Mouse (Mus musculus) layer of hippocampus, postnatal 25 days (tissue): ENCODE measurements around the gene Rint1. TPM values are rescaled to one million over a fixed set of nuclear protein-coding genes. Genes with fewer than 3 reads are reported as not detected.

Source experiments
- DNase-seq, 2 experiments: peaks; one replicate each; pipeline ENCODE4 v3.0.0; 2022; ENCODE audit warnings: mixed read lengths in 2 of 2, low spot score in 1 of 2; ENCODE audit errors: extremely low spot score in 1 of 2
- total RNA-seq, 2 experiments: library from RNA; stranded (reverse); gene quantifications; 2 replicates each; pipeline ENCODE4 v1.2.3; 2021

The Rint1 gene
- total RNA-seq, 2 experiments from 2014 or later: 21.7 to 25.3 TPM

DNA sequence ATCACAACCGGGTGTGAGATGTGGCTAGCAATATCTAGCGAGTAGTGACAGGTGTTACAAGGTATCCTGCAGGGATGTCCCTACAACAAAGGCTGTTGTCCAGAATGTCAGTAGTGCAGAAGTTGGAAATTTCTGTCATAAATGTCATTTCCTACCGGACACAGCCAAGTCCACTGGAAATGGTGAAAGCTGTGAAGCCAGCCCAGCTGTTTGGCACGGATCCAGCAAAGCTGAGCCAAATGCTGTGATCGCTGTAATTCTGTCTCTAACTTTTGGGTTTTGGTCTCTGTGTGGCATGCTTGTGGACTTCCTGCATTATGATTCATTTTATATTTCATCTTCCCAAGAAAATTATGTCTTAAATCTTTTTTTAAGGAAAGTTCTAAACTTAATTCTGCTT is 74.8 kb downstream of the Rint1 start:
- peak in 1 of 2 experiments; percentile 19 for DNase-seq

DNA sequence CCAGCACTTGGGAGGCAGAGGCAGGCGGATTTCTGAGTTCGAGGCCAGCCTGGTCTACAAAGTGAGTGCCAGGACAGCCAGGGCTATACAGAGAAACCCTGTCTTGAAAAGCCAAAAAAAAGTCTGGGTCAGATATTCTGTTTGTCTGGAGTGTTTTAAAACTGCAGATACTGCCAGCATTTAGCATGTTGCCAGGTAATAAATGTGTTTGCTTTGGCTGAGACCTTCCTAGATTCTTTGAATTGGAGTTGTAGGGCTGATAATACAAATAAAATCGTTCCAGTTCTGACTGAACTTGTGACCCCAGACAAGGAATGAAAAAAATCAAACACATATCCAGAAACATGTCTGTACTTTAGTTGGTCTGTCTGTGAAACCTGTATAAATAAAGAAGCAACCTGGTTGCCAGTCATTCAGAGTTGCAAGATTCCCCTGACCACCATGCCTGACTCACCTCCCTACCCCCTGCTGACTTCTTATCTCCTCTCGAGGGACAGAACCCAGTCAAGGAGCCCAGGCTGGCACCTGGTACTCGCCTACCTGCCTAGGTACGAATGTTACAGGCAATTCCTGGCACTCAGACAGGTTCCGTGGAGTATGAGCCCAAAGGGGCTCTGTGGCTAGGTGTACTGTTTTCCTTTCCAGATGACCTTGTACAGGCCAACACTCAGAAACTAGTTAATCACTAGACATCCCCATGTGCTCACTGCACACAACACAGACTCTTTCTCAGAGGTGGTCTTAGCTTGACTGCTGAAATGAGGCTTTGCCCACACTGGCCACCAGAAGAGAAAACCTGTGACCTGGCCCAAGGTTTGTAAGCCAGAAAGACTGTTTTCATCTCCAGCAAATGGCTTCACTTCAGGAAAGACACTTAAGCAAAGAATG is 75.9 kb downstream of the Rint1 start:
- DNase-seq: no peak

DNA sequence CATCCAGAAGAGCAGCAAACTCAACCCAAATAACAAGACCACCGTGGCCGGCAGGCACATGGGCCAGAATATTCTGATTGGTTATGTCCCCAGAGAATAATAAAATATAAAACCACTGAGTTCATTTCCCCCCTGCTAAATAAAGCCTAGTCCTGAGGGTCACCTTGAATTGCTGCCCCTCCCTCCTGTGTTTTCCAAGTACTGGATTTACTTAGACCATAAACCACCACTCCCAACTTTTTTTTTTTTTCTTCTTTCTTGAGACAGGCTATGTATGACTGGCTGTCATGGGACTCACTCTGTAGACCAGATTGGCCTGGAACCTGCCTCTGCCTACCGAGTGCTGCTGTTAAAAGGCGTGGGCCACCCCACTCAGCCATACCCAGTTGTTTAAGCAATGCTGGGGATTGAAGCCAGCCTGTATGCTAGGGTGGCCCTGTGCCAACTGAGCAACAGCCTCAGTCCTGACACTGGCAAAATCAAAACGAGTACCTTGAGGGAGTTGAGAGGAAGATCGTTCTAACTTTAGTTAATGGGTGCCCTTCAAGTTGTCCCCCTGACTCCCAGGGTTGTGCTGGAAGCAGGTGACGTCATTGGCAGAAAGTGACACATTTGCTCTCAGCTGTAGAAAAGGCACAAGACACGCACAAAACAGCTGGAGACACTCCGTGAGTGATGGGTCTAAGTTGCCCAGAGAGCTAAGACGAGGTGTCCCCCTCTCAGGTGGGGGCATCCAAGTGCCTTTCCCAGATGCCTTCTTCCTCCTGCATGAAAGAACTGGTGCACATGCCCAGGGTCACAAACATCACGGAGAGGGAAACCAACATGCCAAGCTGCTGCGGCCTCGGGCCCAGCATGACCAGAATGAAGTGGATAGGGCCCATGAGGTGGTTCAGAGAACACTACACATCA is 76.8 kb downstream of the Rint1 start:
- DNase-seq: no peak

DNA sequence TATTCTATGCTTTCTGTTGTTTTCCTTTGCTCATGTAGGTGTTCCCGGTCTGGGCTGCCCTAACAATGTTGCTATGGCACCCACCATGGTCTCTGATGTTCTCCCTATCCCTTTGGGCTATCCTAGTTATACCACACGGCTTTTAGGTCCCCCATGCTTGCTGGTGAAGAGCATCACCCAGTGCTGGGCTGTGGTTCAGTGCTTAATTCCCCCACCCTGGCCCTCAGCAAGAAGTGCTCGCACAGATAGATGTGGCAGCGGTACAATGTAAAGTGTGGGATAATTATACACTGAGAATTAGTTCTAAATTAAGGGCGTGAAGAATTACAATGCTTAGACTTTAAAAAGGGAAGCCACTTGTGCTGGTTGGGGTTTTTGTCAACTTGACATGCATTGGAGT is 78.4 kb downstream of the Rint1 start:
- no peak for DNase-seq

Other genes with a start within 250 kb of the Rint1 start
- gene Srpk2, start 103.1 kb upstream of the Rint1 start, total RNA-seq: 100 to 1,000 TPM; 142 to 149 TPM
- gene Pus7, start 4.0 kb upstream of the Rint1 start, total RNA-seq: 10 to 100 TPM; 15.6 to 22.6 TPM
- 10 to 100 TPM; 70.0 to 86.3 TPM for gene Tomm7, start 56.5 kb downstream of the Rint1 start, total RNA-seq
- gene Fam126a, start 243.0 kb downstream of the Rint1 start, total RNA-seq: 10 to 100 TPM; 24.8 to 25.1 TPM